Mouse (Mus musculus) MEL (cell line): Measurements from ENCODE around the gene Ndufv1. TPM values are rescaled to one million over a fixed set of nuclear protein-coding genes. Genes with fewer than 3 reads are reported as not detected.
A peak's percentile ranks its signal among the peaks of the same experiment; 100 is the strongest.

ENCODE experiments used
- DNase-seq: peaks from one replicate; pipeline ENCODE4 v3.0.0; 2011; ENCODE audit warnings: low read depth, low spot score
- H3K27ac ChIP-seq: 2 replicates; pipeline ENCODE4 v1.5.1; 2012; ENCODE audit warnings: low read depth, mild to moderate bottlenecking, control low read depth, low read length, moderate library complexity; ENCODE audit not compliant: control insufficient read depth
- H3K27me3 ChIP-seq, 2 experiments: fragments of 150-350 bp in 1 of 2; sonication (generic) in 1 of 2; 2 replicates each; pipeline ENCODE4 v1.6.1; 2012; ENCODE audit warnings: low read length in 2 of 2, mild to moderate bottlenecking in 2 of 2, improper control_type of control experiment in 1 of 2, moderate library complexity in 1 of 2; ENCODE audit not compliant: insufficient read depth in 2 of 2, control insufficient read depth in 1 of 2
- H3K36me3 ChIP-seq, 2 experiments: 2 replicates each; pipeline ENCODE4 v1.6.1; 2012 to 2014; ENCODE audit warnings: low read length in 2 of 2, improper control_type of control experiment in 1 of 2, inconsistent platforms in 1 of 2, mild to moderate bottlenecking in 1 of 2; ENCODE audit not compliant: insufficient read depth in 2 of 2, control insufficient read depth in 1 of 2
- H3K4me1 ChIP-seq, 2 experiments: fragments of 150-350 bp in 1 of 2; sonication (generic) in 1 of 2; 2 replicates each; pipeline ENCODE4 v1.6.1; 2012; ENCODE audit warnings: low read length in 2 of 2, improper control_type of control experiment in 1 of 2, mild to moderate bottlenecking in 1 of 2; ENCODE audit not compliant: insufficient read depth in 2 of 2, control insufficient read depth in 1 of 2
- H3K4me3 ChIP-seq, 2 experiments: fragments of 150-350 bp in 1 of 2; sonication (generic) in 1 of 2; 2 replicates each; pipeline ENCODE4 v1.5.1; 2012; ENCODE audit warnings: low read depth in 2 of 2, low read length in 2 of 2, mild to moderate bottlenecking in 2 of 2, moderate library complexity in 2 of 2, control low read depth in 1 of 2, improper control_type of control experiment in 1 of 2; ENCODE audit not compliant: control insufficient read depth in 1 of 2, insufficient read depth in 1 of 2
- H3K79me2 ChIP-seq: 2 replicates; pipeline ENCODE4 v1.6.1; 2012; ENCODE audit warnings: mild to moderate bottlenecking, low read length, moderate library complexity; ENCODE audit not compliant: control insufficient read depth, poor library complexity, insufficient read depth
- H3K9ac ChIP-seq: 2 replicates; pipeline ENCODE4 v1.6.1; 2012; ENCODE audit warnings: low read depth, mild to moderate bottlenecking, control low read depth, low read length, moderate library complexity; ENCODE audit not compliant: control insufficient read depth, poor library complexity, severe bottlenecking
- H3K9me3 ChIP-seq: fragments of 150-350 bp; sonication (generic); replicated peaks from 2 replicates; pipeline ENCODE4 v1.6.1; 2012; ENCODE audit warnings: mild to moderate bottlenecking, low read length, improper control_type of control experiment, moderate library complexity; ENCODE audit not compliant: insufficient read depth
- CHD2 ChIP-seq: IDR thresholded peaks from 2 replicates; pipeline ENCODE4 v1.6.1; 2011; ENCODE audit warnings: low read length, improper control_type of control experiment
- E2F4 ChIP-seq: IDR thresholded peaks from 2 replicates; pipeline ENCODE4 v1.6.1; 2011; ENCODE audit warnings: low read depth, low read length, improper control_type of control experiment, borderline replicate concordance
- JUND ChIP-seq: IDR thresholded peaks from 2 replicates; pipeline ENCODE4 v1.6.1; 2011; ENCODE audit warnings: low read depth, mild to moderate bottlenecking, improper control_type of control experiment, low read length
- MAFK ChIP-seq: IDR thresholded peaks from 2 replicates; pipeline ENCODE4 v1.6.1; 2011; ENCODE audit warnings: low read depth, mild to moderate bottlenecking, low read length, improper control_type of control experiment, borderline replicate concordance
- MAX ChIP-seq: IDR thresholded peaks from 2 replicates; pipeline ENCODE4 v1.6.1; 2011; ENCODE audit warnings: low read length, improper control_type of control experiment
- MAZ ChIP-seq: IDR thresholded peaks from 2 replicates; pipeline ENCODE4 v1.6.1; 2012; ENCODE audit warnings: low read depth, mild to moderate bottlenecking, inconsistent platforms, low read length, improper control_type of control experiment
- MEF2A ChIP-seq: IDR thresholded peaks from 2 replicates; pipeline ENCODE4 v1.6.1; 2014; ENCODE audit warnings: low read depth, mild to moderate bottlenecking, inconsistent platforms, low read length, improper control_type of control experiment; ENCODE audit not compliant: poor library complexity, insufficient replicate concordance, severe bottlenecking; ENCODE audit errors: extremely low read depth
- MYC ChIP-seq: IDR thresholded peaks from 2 replicates; pipeline ENCODE4 v1.6.1; 2011; ENCODE audit warnings: low read depth, mild to moderate bottlenecking, low read length, improper control_type of control experiment, moderate library complexity
- NRF1 ChIP-seq: IDR thresholded peaks from 2 replicates; pipeline ENCODE4 v1.6.1; 2014; ENCODE audit warnings: low read depth, mild to moderate bottlenecking, inconsistent platforms, low read length, improper control_type of control experiment, moderate library complexity; ENCODE audit not compliant: poor library complexity, insufficient read depth, severe bottlenecking
- POLR2AphosphoS2 ChIP-seq: IDR thresholded peaks from 2 replicates; pipeline ENCODE4 v1.6.1; 2011; ENCODE audit warnings: low read length, improper control_type of control experiment
- TAL1 ChIP-seq: IDR thresholded peaks from 2 replicates; pipeline ENCODE4 v1.6.1; 2012; ENCODE audit warnings: mild to moderate bottlenecking, inconsistent platforms, low read length, moderate library complexity, mixed read lengths
- TCF12 ChIP-seq: IDR thresholded peaks from 2 replicates; pipeline ENCODE4 v1.6.1; 2014; ENCODE audit warnings: low read depth, mild to moderate bottlenecking, inconsistent platforms, low read length, improper control_type of control experiment, moderate library complexity
- UBTF ChIP-seq: IDR thresholded peaks from 2 replicates; pipeline ENCODE4 v1.6.1; 2012; ENCODE audit warnings: low read depth, mild to moderate bottlenecking, inconsistent platforms, low read length, improper control_type of control experiment, moderate library complexity, borderline replicate concordance; ENCODE audit not compliant: insufficient read depth
- USF1 ChIP-seq: IDR thresholded peaks from 2 replicates; pipeline ENCODE4 v1.6.1; 2014; ENCODE audit warnings: low read depth, mild to moderate bottlenecking, inconsistent platforms, low read length, improper control_type of control experiment, moderate library complexity
- USF2 ChIP-seq, 2 experiments: IDR thresholded peaks; 2 replicates each; pipeline ENCODE4 v1.6.1; 2011 to 2012; ENCODE audit warnings: improper control_type of control experiment in 2 of 2, low read length in 2 of 2, borderline replicate concordance in 1 of 2, inconsistent platforms in 1 of 2, low read depth in 1 of 2, mild to moderate bottlenecking in 1 of 2; ENCODE audit not compliant: insufficient read depth in 1 of 2
- ZNF384 ChIP-seq: IDR thresholded peaks from 2 replicates; pipeline ENCODE4 v1.6.1; 2012; ENCODE audit warnings: low read depth, mild to moderate bottlenecking, inconsistent platforms, low read length, improper control_type of control experiment
- polyA plus RNA-seq, 2 experiments: library from polyadenylated mRNA; stranded (reverse) in 1 of 2; unstranded in 1 of 2; fragments of >175 nt in 1 of 2; fragments of >200 nt in 1 of 2; gene quantifications; 2 replicates each; pipeline versions ENCODE4 v1.2.1 to v1.2.4; 2012; ENCODE audit warnings: low replicate concordance in 2 of 2, low read depth in 1 of 2; ENCODE audit not compliant: insufficient read length in 2 of 2, insufficient read depth in 1 of 2, missing spikeins in 1 of 2
- total RNA-seq: library from RNA; depleted of rRNA; stranded (reverse); fragments of 300-350 nt; gene quantifications from 2 replicates; pipeline ENCODE4 v1.2.3, GENCODE M21; 2012

Gene Ndufv1
- total and polyA plus RNA-seq, 3 experiments: 218 to 267 TPM; not detected in 1

GRCm38 (mm10) chr19:4018743-4019583, 6.4 kb upstream of the Ndufv1 start (continued):
- TF ChIP-seq MAZ (no peak), TAL1 (no peak), JUND (no peak), USF2 (IDR thresholded peaks at IDR 0.05; ENCODE audit: borderline replicate concordance in 1 of 2, insufficient read depth in 1 of 2, low read depth in 1 of 2, low read length in 2 of 2) (no peak), NRF1 (no peak), MAX (peak; percentile 28; the same call in 1 of the 2 replicates), UBTF (no peak), POLR2AphosphoS2 (no peak), E2F4 (no peak)

GRCm38 (mm10) chr19:4017921-4018587, 5.4 kb upstream of the Ndufv1 start:
- no peaks in the 10 kb centered on the region for H3K27me3 ChIP-seq
- no peak overlapping the region for H3K27ac ChIP-seq
- H3K9me3 ChIP-seq: no peaks in the 10 kb centered on the region
- H3K4me3 ChIP-seq: peak overlapping the region; percentile 33 to 75; a peak in 2 of 4 replicates
- H3K36me3 ChIP-seq: no peaks in the 10 kb centered on the region
- H3K4me1 ChIP-seq: peaks cover 0 to 3% of the 10 kb centered on the region in 2 experiments; a peak in 2 of 4 replicates
- TF ChIP-seq MAFK (no peak), ZNF384 (peak; percentile 73)
- TF ChIP-seq, all 39 proteins: peak for 1
- no peak for DNase-seq
- no peaks in the 10 kb centered on the region; the same call in 1 of the 2 replicates for H3K79me2 ChIP-seq
- H3K9ac ChIP-seq: peak overlapping the region; percentile 46; the same call in 1 of the 2 replicates

GRCm38 (mm10) chr19:4015635-4016034, 3.0 kb upstream of the Ndufv1 start:
- Histone ChIP-seq H3K4me1 (peaks cover 0 to 10% of the 10 kb centered on the region in 2 experiments; a peak in 2 of 4 replicates), H3K27me3 (no peaks in the 10 kb centered on the region), H3K9me3 (no peaks in the 10 kb centered on the region), H3K9ac (no peak overlapping the region), H3K36me3 (peaks cover 0 to 8% of the 10 kb centered on the region in 2 experiments; a peak in 2 of 4 replicates), H3K79me2 (peaks cover 10% of the 10 kb centered on the region), H3K27ac (no peak overlapping the region), H3K4me3 (no peak overlapping the region)
- no peak for TF ChIP-seq MYC
- no peak for TF ChIP-seq CHD2
- TF ChIP-seq MEF2A: no peak
- TF ChIP-seq MAX: no peak
- no peak for TF ChIP-seq USF2 (IDR thresholded peaks at IDR 0.05; ENCODE audit: borderline replicate concordance in 1 of 2, insufficient read depth in 1 of 2, low read depth in 1 of 2, low read length in 2 of 2)
- no peak for TF ChIP-seq TCF12
- peak; percentile 43; the same call in 1 of the 2 replicates for TF ChIP-seq USF1
- no peak for DNase-seq
